Mouse (Mus musculus) forebrain, embryonic 12.5 days (tissue): Measurements from ENCODE around the gene Syne1. TPM values are rescaled to one million over a fixed set of nuclear protein-coding genes. Genes with fewer than 3 reads are reported as not detected.

Experiments used
- ATAC-seq: fragments of 200-750 bp; cut with Nextera tagmentation; 2 replicates; pipeline ENCODE4 v1.8.0; 2017; ENCODE audit warnings: moderate TSS enrichment; ENCODE audit not compliant: low FRiP score
- H3K27ac ChIP-seq: fragments of 300-500 bp; sonication (generic); 2 replicates; pipeline ENCODE4 v1.5.1; 2016; ENCODE audit warnings: mild to moderate bottlenecking
- H3K27me3 ChIP-seq: fragments of 300-500 bp; sonication (generic); 2 replicates; pipeline ENCODE4 v1.6.1; 2016; ENCODE audit warnings: mild to moderate bottlenecking
- H3K36me3 ChIP-seq: fragments of 300-500 bp; sonication (generic); replicated peaks from 2 replicates; pipeline ENCODE4 v1.6.1; 2016; ENCODE audit warnings: mild to moderate bottlenecking
- H3K4me1 ChIP-seq: fragments of 300-500 bp; sonication (generic); 2 replicates; pipeline ENCODE4 v1.6.1; 2016
- H3K4me2 ChIP-seq: fragments of 300-500 bp; sonication (generic); 2 replicates; pipeline ENCODE4 v1.6.1; 2016; ENCODE audit warnings: mild to moderate bottlenecking, moderate library complexity
- H3K4me3 ChIP-seq: fragments of 300-500 bp; sonication (generic); replicated peaks from 2 replicates; pipeline ENCODE4 v1.5.1; 2016; ENCODE audit warnings: mild to moderate bottlenecking
- H3K9ac ChIP-seq: fragments of 300-500 bp; sonication (generic); 2 replicates; pipeline ENCODE4 v1.6.1; 2016; ENCODE audit warnings: mild to moderate bottlenecking
- H3K9me3 ChIP-seq: fragments of 300-500 bp; sonication (generic); 2 replicates; pipeline ENCODE4 v1.6.1; 2016
- WGBS: fragments of 180-500 bp; shearing (Covaris S2); methylation state at CpG from one replicate; pipeline ENCODE4 v1.1.7; 2016; 5-methylcytosine and 5-hydroxymethylcytosine counted together
- polyA plus RNA-seq: library from polyadenylated mRNA; unstranded; fragments of >200 nt; fragmentation: Nextera tagmentation; extraction: Ambion mirVana; gene quantifications from 2 replicates; pipeline ENCODE4 v1.2.1, GENCODE M21; 2016

Syne1 gene
- polyA plus RNA-seq, 1 experiment from 2014 or later = 3.2 TPM

DNA sequence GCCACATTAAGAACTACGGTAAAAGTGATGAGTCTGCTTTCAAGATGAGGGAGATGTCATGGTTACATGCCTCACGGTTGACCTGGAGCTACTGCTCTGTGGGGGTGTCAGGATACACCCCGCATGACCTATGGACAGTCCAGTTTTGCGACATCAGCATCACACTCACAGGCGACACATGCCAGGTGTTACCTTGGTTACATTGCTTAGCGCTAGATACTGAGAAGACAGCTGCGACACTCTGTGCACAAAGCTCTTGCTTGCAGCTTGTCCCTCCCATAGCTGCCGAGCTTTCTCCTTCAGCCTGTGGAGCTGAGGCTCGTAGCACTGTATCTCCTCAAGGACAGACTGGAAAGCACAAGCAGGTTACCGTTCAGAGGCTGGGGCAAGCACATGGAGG is 286.9 kb downstream of the Syne1 start:
- no peaks in the 10 kb centered on the region for H3K27me3 ChIP-seq
- ATAC-seq = no peak
- no peaks in the 10 kb centered on the region for H3K9me3 ChIP-seq
- H3K9ac ChIP-seq = no peak overlapping the region
- H3K36me3 ChIP-seq = no peaks in the 10 kb centered on the region
- no peaks in the 10 kb centered on the region for H3K4me1 ChIP-seq
- H3K27ac ChIP-seq = no peak overlapping the region
- WGBS = 79% methylated on average over 10 of the region's 10 CpGs
- H3K4me2 ChIP-seq = no peak overlapping the region
- H3K4me3 ChIP-seq = no peak overlapping the region

DNA sequence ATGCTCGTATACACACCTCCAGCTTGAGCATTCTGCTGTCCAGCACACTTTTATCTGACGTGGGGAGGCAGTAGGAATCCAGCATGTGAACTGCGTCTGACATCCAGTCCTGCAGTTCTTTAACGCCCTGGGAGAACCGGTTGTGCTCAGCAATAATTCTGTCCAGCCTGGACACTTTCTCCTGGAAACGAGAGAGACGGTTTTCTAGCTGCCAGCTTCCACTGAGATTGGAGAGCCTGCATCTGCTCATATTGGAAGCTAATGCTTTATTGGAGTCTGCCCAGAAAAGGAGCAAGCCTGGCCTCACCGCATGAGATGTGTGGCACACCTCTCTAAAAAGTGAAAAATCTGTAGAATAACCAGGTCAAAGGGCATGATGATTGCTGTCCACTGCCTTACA is 288.6 kb downstream of the Syne1 start:
- H3K9ac ChIP-seq = no peak overlapping the region
- 90% methylated on average over 8 of the region's 8 CpGs for WGBS

GRCm38 (mm10) chr10:5256686-5257085 is 294.6 kb downstream of the Syne1 start:
- Histone ChIP-seq H3K4me3 (no peak overlapping the region), H3K4me2 (no peak overlapping the region), H3K27ac (no peak overlapping the region), H3K4me1 (no peaks in the 10 kb centered on the region), H3K36me3 (no peaks in the 10 kb centered on the region), H3K9ac (no peak overlapping the region), H3K27me3 (no peaks in the 10 kb centered on the region), H3K9me3 (no peaks in the 10 kb centered on the region)
- no peak for ATAC-seq

More for the DNA sequence above, 288.6 kb downstream of the Syne1 start:
- no peaks in the 10 kb centered on the region for H3K4me1 ChIP-seq
- no peak overlapping the region for H3K4me2 ChIP-seq
- H3K4me3 ChIP-seq = no peak overlapping the region
- ATAC-seq = no peak
- no peaks in the 10 kb centered on the region for H3K36me3 ChIP-seq
- no peaks in the 10 kb centered on the region for H3K27me3 ChIP-seq
- H3K27ac ChIP-seq = no peak overlapping the region
- H3K9me3 ChIP-seq = no peaks in the 10 kb centered on the region

- no peak overlapping the region for H3K4me2 ChIP-seq
- no peaks in the 10 kb centered on the region for H3K4me1 ChIP-seq
- no peak overlapping the region for H3K4me3 ChIP-seq
- H3K9ac ChIP-seq = no peak overlapping the region
- H3K9me3 ChIP-seq = no peaks in the 10 kb centered on the region
- H3K27ac ChIP-seq = no peak overlapping the region
- H3K27me3 ChIP-seq = no peaks in the 10 kb centered on the region
- ATAC-seq = no peak
- no peaks in the 10 kb centered on the region for H3K36me3 ChIP-seq
Measured at GRCm38 (mm10) chr10:5253752-5254151, 297.5 kb downstream of the Syne1 start.

GRCm38 (mm10) chr10:5250702-5251101 is 300.6 kb downstream of the Syne1 start:
- no peaks in the 10 kb centered on the region for H3K4me1 ChIP-seq
- H3K9me3 ChIP-seq = no peaks in the 10 kb centered on the region
- H3K9ac ChIP-seq = no peak overlapping the region
- no peak overlapping the region for H3K4me2 ChIP-seq
- no peak overlapping the region for H3K4me3 ChIP-seq
- WGBS = 78% methylated on average over 10 of the region's 10 CpGs
- H3K27ac ChIP-seq = no peak overlapping the region
- no peaks in the 10 kb centered on the region for H3K36me3 ChIP-seq
- ATAC-seq = no peak
- no peaks in the 10 kb centered on the region for H3K27me3 ChIP-seq

DNA sequence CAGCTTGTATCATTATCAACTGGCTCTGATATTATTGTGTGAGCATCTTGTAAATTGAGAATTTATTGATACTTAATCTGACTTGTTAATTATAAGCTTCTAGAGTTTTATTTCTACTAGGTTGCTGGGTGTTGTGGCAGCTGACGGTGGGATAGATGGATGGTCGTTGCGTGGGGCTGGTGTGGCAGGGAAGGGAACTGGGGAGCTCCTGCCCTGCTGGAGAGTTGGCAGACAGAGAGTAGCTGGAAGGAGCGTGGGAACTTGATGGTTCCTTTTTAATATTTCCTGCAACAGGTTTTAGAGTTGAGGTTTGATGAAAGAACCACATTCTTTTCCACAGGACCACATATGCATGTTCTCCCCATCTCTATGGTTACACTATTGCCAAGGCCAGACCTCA is 311.6 kb downstream of the Syne1 start:
- Histone ChIP-seq H3K9ac (no peak overlapping the region), H3K27ac (no peak overlapping the region), H3K4me1 (peaks cover 5% of the 10 kb centered on the region; the same call in 1 of the 2 replicates), H3K4me3 (no peak overlapping the region), H3K9me3 (no peaks in the 10 kb centered on the region), H3K27me3 (no peaks in the 10 kb centered on the region), H3K4me2 (no peak overlapping the region), H3K36me3 (no peaks in the 10 kb centered on the region)
- peak; percentile 14; the same call in 1 of the 2 replicates for ATAC-seq
- WGBS = 57% methylated on average over 4 of the region's 4 CpGs

DNA sequence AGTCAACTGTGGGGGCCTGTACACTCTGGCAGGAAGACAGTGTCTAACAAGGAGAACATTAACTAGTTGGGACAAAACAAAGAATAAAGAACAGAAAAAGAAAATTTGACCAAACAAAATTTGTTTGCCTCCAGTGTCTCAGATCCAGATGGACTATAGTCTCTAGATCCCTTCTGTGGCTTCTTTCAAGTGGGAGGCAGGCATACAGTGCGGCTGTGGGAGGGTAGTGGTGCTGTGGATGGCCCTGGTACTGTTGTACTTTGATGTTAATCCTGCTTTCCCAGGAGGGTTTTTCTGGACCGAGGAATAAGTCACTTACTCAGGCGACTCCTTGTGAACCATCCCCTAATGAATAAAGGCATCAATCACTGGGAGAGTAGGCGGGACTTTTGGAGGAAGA is 314.4 kb downstream of the Syne1 start:
- no peak overlapping the region for H3K27ac ChIP-seq
- no peak overlapping the region for H3K4me3 ChIP-seq
- 51% methylated on average over 4 of the region's 4 CpGs for WGBS
- H3K9ac ChIP-seq = no peak overlapping the region
- no peaks in the 10 kb centered on the region for H3K9me3 ChIP-seq
- no peaks in the 10 kb centered on the region for H3K27me3 ChIP-seq
- ATAC-seq = no peak
- no peaks in the 10 kb centered on the region for H3K36me3 ChIP-seq
- no peak overlapping the region for H3K4me2 ChIP-seq
- peaks cover 5% of the 10 kb centered on the region; the same call in 1 of the 2 replicates for H3K4me1 ChIP-seq

DNA sequence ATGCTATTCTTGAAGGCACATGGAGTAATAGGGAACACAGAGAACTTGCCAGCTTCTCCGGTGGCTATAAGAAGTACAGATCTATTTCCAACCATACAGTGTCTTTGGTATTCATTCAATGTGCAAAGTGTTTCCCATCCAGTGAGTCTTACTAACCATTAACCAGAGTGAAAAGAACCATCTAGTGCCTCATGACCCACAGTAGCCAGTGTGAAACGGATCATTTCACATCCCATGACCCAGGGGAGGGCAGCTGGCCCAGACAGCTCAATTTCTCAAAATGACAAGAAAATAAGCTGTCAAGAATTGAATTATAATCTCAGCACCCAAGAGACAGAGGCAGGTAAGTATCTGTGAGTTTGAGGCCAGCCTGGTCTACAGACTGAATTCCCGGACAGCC is 315.1 kb downstream of the Syne1 start:
- 87% methylated on average over 3 of the region's 3 CpGs for whole genome bisulfite sequencing
- no peaks in the 10 kb centered on the region for H3K27me3 ChIP-seq
- no peak overlapping the region for H3K4me3 ChIP-seq
- H3K9ac ChIP-seq = no peak overlapping the region
- no peak for ATAC-seq
- no peaks in the 10 kb centered on the region for H3K36me3 ChIP-seq
- no peak overlapping the region for H3K4me2 ChIP-seq
- H3K27ac ChIP-seq = no peak overlapping the region
- peaks cover 5% of the 10 kb centered on the region; the same call in 1 of the 2 replicates for H3K4me1 ChIP-seq
- H3K9me3 ChIP-seq = no peaks in the 10 kb centered on the region

GRCm38 (mm10) chr10:5234721-5235501 is 316.4 kb downstream of the Syne1 start:
- Histone ChIP-seq H3K9me3 (no peaks in the 10 kb centered on the region), H3K4me2 (no peak overlapping the region), H3K4me1 (peaks cover 3% of the 10 kb centered on the region; the same call in 1 of the 2 replicates), H3K36me3 (no peaks in the 10 kb centered on the region), H3K4me3 (no peak overlapping the region), H3K27ac (no peak overlapping the region), H3K27me3 (no peaks in the 10 kb centered on the region), H3K9ac (no peak overlapping the region)
- no peak for ATAC-seq
- WGBS = 81% methylated on average over 9 of the region's 9 CpGs

GRCm38 (mm10) chr10:5229129-5229528 is 322.2 kb downstream of the Syne1 start:
- H3K36me3 ChIP-seq = no peaks in the 10 kb centered on the region
- no peaks in the 10 kb centered on the region for H3K27me3 ChIP-seq
- H3K4me3 ChIP-seq = no peak overlapping the region
- no peaks in the 10 kb centered on the region for H3K9me3 ChIP-seq
- H3K4me1 ChIP-seq = no peaks in the 10 kb centered on the region
- no peak overlapping the region for H3K27ac ChIP-seq
- no peak for ATAC-seq
- no peak overlapping the region for H3K4me2 ChIP-seq
- 94% methylated on average over 8 of the region's 8 CpGs for WGBS
- H3K9ac ChIP-seq = no peak overlapping the region

DNA sequence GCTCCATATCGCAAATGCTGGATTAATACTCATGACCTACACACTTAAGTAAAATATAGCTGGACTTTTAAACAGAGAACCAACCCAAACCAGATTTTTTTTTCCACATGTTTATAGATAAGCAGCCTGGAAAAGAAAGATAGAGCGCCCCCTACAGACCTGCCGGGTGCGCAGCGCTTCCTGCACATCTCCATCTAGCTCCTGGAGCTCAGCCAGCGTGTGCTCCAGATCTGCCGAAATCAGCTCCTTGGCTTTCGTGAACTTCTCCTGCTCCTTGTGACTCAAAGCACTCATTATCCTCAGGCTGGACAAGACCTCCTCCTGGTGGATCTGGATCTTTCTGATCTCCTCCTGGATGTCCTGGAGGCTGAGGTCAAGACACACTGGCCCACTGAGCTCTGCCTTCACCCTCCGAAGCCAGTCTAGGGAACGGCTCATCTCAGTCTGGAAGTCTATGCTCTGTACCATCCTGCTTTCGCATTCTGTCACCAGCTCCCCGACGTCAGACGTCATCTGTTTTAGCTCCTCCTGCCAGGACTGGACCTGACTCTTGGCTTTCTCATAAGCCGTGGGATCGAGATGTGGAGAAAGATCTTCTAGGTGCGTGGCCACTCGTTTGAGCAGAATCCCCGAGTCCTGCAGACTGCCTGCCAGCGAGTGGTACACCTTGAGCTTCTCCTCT is 323.7 kb downstream of the Syne1 start:
- ATAC-seq = no peak
- Histone ChIP-seq H3K4me1 (no peaks in the 10 kb centered on the region), H3K4me3 (no peak overlapping the region), H3K9me3 (no peaks in the 10 kb centered on the region), H3K9ac (no peak overlapping the region), H3K36me3 (no peaks in the 10 kb centered on the region), H3K4me2 (no peak overlapping the region), H3K27me3 (no peaks in the 10 kb centered on the region), H3K27ac (no peak overlapping the region)
- 80% methylated on average over 20 of the region's 20 CpGs for WGBS

- Histone ChIP-seq H3K9me3 (no peaks in the 10 kb centered on the region), H3K27me3 (no peaks in the 10 kb centered on the region), H3K36me3 (no peaks in the 10 kb centered on the region), H3K4me1 (no peaks in the 10 kb centered on the region), H3K27ac (no peak overlapping the region), H3K4me2 (no peak overlapping the region), H3K4me3 (no peak overlapping the region), H3K9ac (no peak overlapping the region)
- no peak for ATAC-seq
- 34% methylated on average over 1 of the region's 1 CpGs for WGBS
Measured at GRCm38 (mm10) chr10:5215943-5216342, 335.3 kb downstream of the Syne1 start.
